Mouse (Mus musculus): Measurements from ENCODE around the gene Lin54. TPM values are rescaled to one million over a fixed set of nuclear protein-coding genes. Genes with fewer than 3 reads are reported as not detected.

Lin54 gene
- polyA plus RNA-seq, 1 experiment from 2014 or later = 14.6 TPM

DNA sequence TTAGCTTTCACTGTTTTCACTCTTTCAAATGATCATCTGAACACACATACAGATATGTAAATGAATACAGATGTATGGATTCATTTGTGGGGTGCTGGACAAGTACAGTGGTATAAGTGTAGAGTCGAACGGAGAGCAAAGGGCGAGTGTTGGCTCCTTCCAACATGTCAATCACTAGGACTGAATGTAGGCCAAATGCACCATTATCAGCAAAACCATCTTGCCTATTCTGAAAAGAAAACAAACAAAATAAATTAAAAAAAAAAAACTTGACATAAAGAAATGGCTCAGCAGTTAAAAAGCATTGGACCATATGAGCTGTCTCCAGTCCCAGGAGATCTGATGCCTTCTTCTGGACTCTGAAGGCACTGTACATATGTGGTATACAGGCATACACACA lies 12.2 kb downstream of the Lin54 start:
- Histone ChIP-seq H3K27ac (ENCODE audit: poor library complexity, severe bottlenecking) (no peak overlapping the region), H3K4me3 (no peak overlapping the region), H3K4me1 (replicated peaks) (peaks cover 19% of the 10 kb centered on the region), H3K9ac (no peak overlapping the region), H3K4me2 (no peak overlapping the region), H3K36me3 (peaks cover 16% of the 10 kb centered on the region), H3K27me3 (replicated peaks) (no peaks in the 10 kb centered on the region), H3K9me3 (replicated peaks) (no peaks in the 10 kb centered on the region)
- ATAC-seq (ENCODE audit: insufficient number of reproducible peaks, low FRiP score) = no peak
- WGBS = 93% methylated on average over 3 of the region's 3 CpGs

DNA sequence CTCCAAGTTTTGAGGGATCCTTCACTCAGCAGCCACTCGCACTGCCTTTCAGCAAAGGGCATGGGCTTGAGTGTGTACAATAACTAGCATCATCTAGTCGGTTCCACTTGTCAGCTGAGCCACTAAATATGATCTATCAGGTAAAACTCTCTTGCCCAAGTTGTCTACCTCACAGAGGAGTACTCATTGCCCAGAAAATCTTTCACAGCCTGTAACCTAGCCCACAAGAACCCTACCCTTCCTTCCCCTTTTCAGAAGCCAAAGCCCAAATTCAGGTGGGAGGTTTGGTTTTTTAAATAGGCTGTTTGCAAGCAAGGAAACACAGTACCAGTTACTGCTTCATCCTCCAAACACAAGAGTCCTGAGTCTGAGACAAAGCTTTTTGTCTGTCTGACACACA lies 13.3 kb downstream of the Lin54 start:
- H3K36me3 ChIP-seq = peaks cover 16% of the 10 kb centered on the region
- H3K9me3 ChIP-seq (replicated peaks) = no peaks in the 10 kb centered on the region
- no peak overlapping the region for H3K27ac ChIP-seq (ENCODE audit: poor library complexity, severe bottlenecking)
- H3K4me2 ChIP-seq = no peak overlapping the region
- peaks cover 19% of the 10 kb centered on the region for H3K4me1 ChIP-seq (replicated peaks)
- H3K9ac ChIP-seq = no peak overlapping the region
- WGBS = 91% methylated on average over 2 of the region's 2 CpGs
- ATAC-seq (ENCODE audit: insufficient number of reproducible peaks, low FRiP score) = no peak
- no peaks in the 10 kb centered on the region for H3K27me3 ChIP-seq (replicated peaks)
- H3K4me3 ChIP-seq = no peak overlapping the region

DNA sequence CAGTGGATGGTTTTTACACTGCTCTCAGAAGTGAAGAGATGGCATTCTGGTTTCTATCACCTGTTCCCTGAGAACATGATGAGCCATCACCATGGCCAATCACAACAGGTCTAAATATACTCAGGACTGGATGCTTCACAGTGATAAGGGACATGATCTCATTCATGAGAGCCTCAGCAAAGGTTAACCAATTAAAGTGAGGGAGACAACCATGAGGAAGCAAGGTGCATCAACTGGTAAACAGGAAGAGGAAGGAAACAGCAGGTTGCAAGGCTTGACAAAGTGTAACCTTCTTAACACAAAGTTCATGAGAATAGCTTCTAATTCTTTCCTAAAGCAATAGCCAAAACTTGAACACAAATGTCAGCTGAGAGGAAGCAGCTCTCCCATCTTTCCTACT lies 16.9 kb downstream of the Lin54 start:
- Histone ChIP-seq H3K4me3 (no peak overlapping the region), H3K9ac (no peak overlapping the region), H3K4me2 (no peak overlapping the region), H3K36me3 (peaks cover 25% of the 10 kb centered on the region), H3K27me3 (replicated peaks) (no peaks in the 10 kb centered on the region), H3K4me1 (replicated peaks) (no peaks in the 10 kb centered on the region), H3K9me3 (replicated peaks) (no peaks in the 10 kb centered on the region), H3K27ac (ENCODE audit: poor library complexity, severe bottlenecking) (no peak overlapping the region)
- no peak for ATAC-seq (ENCODE audit: insufficient number of reproducible peaks, low FRiP score)

DNA sequence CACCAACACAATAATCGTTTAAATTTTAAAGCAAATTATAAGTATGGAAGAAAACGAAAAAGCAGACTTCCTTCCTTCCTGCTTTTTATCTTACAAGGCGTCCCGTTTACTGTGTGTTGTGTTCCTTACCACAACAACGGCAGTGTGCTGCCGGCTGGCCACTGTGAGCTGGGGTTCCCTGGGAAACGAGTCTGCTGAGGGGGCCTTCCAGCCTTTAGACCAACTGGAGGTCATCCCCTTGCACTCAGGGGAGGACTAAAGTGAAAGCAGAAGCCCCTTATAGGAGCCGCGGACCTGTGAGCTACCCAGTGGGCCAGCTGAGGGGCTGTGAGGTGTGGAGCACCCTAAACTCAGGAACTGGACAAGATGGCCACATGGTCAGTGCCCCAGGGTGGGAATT lies 22.8 kb downstream of the Lin54 start:
- H3K9me3 ChIP-seq (replicated peaks) = no peaks in the 10 kb centered on the region
- ATAC-seq (ENCODE audit: insufficient number of reproducible peaks, low FRiP score) = no peak
- H3K9ac ChIP-seq = no peak overlapping the region
- 77% methylated on average over 9 of the region's 9 CpGs for WGBS
- H3K4me2 ChIP-seq = no peak overlapping the region
- no peak overlapping the region for H3K4me3 ChIP-seq
- H3K36me3 ChIP-seq = peaks cover 36% of the 10 kb centered on the region
- H3K27me3 ChIP-seq (replicated peaks) = no peaks in the 10 kb centered on the region
- no peak overlapping the region for H3K27ac ChIP-seq (ENCODE audit: poor library complexity, severe bottlenecking)
- H3K4me1 ChIP-seq (replicated peaks) = no peaks in the 10 kb centered on the region

DNA sequence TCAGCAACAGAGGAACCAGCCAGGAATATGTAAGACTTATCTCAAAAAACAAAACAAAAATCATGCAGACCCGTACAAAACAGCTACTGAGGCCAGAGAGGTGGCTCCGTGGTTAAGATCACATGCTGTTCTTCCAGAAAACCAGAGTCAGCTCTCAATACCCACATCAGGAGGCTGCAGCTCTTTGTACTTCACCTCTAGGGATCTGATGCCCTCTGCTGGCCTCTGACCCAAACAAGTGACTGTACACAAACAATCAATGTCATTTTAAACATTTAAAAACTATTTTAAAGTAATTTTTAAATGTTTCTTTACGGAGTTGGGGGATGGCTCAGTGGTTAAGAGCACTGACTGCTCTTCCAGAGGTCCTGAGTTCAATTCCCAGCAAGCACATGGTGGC lies 24.1 kb downstream of the Lin54 start:
- Histone ChIP-seq H3K9ac (no peak overlapping the region), H3K27ac (ENCODE audit: poor library complexity, severe bottlenecking) (no peak overlapping the region), H3K4me1 (replicated peaks) (no peaks in the 10 kb centered on the region), H3K4me3 (no peak overlapping the region), H3K27me3 (replicated peaks) (no peaks in the 10 kb centered on the region), H3K4me2 (no peak overlapping the region), H3K9me3 (replicated peaks) (no peaks in the 10 kb centered on the region), H3K36me3 (peaks cover 41% of the 10 kb centered on the region)
- 80% methylated on average over 3 of the region's 3 CpGs for WGBS
- ATAC-seq (ENCODE audit: insufficient number of reproducible peaks, low FRiP score) = no peak

DNA sequence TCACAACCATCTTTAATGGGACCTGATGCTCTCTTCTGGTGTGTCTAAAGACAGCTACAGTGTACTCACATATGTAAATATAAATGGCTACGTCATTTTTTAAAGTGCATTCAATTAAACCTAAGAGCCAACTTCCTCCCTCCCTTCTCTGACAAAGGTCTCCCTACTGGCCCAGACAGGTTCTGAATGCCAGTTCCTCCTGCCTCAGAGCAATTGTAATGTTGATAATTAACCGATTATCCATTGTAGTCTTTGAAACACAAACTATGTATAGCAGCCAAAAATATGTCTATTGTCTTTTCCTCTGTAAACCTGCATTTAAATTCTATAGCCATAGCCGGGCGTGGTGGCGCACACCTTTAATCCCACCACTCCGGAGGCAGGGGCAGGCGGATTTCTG lies 33.1 kb downstream of the Lin54 start:
- Histone ChIP-seq H3K4me2 (no peak overlapping the region), H3K4me3 (no peak overlapping the region), H3K27ac (ENCODE audit: poor library complexity, severe bottlenecking) (no peak overlapping the region), H3K36me3 (peaks cover 38% of the 10 kb centered on the region), H3K27me3 (replicated peaks) (no peaks in the 10 kb centered on the region), H3K9me3 (replicated peaks) (no peaks in the 10 kb centered on the region), H3K4me1 (replicated peaks) (0 out of 2 replicates have a peak, but pooled peaks cover 3% of the 10 kb centered on the region), H3K9ac (no peak overlapping the region)
- ATAC-seq (ENCODE audit: insufficient number of reproducible peaks, low FRiP score) = no peak
- WGBS = 96% methylated on average over 7 of the region's 7 CpGs

DNA sequence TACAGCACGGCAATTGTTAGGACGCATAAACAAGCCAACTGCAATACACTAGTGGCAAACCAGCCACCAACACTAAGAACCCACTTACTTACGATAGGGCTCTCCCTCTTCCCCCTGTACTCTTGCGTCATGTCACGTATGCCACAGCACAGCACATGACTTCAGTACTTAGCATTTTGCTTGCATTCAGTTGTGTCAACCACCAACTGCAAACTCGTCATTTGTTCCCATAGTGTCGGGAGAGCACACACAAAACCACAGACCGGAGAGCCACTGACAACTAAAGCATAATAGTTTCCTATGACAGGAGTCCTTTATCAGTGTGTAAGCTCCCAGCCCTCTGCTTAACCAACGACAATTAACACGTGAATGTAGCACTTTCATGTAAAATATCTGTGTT lies 33.8 kb downstream of the Lin54 start:
- Histone ChIP-seq H3K9me3 (replicated peaks) (no peaks in the 10 kb centered on the region), H3K27ac (ENCODE audit: poor library complexity, severe bottlenecking) (no peak overlapping the region), H3K4me3 (no peak overlapping the region), H3K27me3 (replicated peaks) (no peaks in the 10 kb centered on the region), H3K36me3 (peaks cover 40% of the 10 kb centered on the region), H3K9ac (no peak overlapping the region), H3K4me1 (replicated peaks) (0 out of 2 replicates have a peak, but pooled peaks cover 3% of the 10 kb centered on the region), H3K4me2 (no peak overlapping the region)
- no peak for ATAC-seq (ENCODE audit: insufficient number of reproducible peaks, low FRiP score)
- 87% methylated on average over 10 of the region's 10 CpGs for WGBS

DNA sequence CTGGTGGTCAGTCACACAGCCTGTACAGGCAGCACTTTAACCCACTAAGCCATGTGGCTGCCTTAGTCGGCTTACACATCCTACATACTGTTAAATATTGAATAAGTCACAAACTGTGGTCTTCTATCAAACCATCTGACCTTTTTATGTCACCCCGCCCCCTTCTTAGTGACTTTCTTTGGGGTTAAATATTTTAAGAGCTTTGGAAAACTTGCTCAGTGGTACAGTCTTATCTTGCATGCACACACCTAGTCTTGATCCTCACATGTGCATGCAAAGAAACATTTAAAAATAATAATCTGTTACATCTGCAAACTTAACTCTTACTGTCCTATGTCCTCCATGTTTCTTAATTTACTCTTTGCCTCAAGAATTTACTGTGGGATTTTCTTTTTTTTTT lies 38.1 kb downstream of the Lin54 start:
- no peaks in the 10 kb centered on the region for H3K27me3 ChIP-seq (replicated peaks)
- peaks cover 64% of the 10 kb centered on the region for H3K36me3 ChIP-seq
- H3K9me3 ChIP-seq (replicated peaks) = peaks cover 7% of the 10 kb centered on the region
- H3K4me1 ChIP-seq (replicated peaks) = 0 out of 2 replicates have a peak, but pooled peaks cover 3% of the 10 kb centered on the region
- H3K9ac ChIP-seq = no peak overlapping the region
- ATAC-seq (ENCODE audit: insufficient number of reproducible peaks, low FRiP score) = no peak
- H3K4me3 ChIP-seq = no peak overlapping the region
- 76% methylated on average over 2 of the region's 2 CpGs for WGBS
- no peak overlapping the region for H3K4me2 ChIP-seq
- H3K27ac ChIP-seq (ENCODE audit: poor library complexity, severe bottlenecking) = no peak overlapping the region

DNA sequence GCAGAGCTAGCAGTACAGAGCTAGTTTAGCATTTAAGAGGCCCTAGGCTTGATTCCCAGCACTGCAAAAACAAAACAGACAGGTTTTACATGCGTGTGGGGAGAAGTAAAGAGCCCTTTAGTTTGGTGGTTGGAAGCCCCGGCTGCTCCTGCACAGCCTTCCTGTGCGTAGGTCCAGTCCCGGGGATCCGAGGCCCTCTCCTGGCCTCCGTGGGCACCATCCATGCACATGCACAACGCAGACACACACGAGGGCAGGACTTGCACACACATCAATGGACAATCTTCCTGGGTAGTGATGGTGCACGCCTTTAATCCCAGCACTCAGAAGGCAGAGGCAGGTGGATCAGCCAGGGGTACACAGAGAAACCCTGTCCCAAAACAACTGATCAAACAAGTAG lies 38.9 kb downstream of the Lin54 start:
- Histone ChIP-seq H3K4me2 (no peak overlapping the region), H3K4me1 (replicated peaks) (0 out of 2 replicates have a peak, but pooled peaks cover 3% of the 10 kb centered on the region), H3K27me3 (replicated peaks) (no peaks in the 10 kb centered on the region), H3K9me3 (replicated peaks) (peaks cover 7% of the 10 kb centered on the region), H3K27ac (ENCODE audit: poor library complexity, severe bottlenecking) (no peak overlapping the region), H3K4me3 (no peak overlapping the region), H3K9ac (no peak overlapping the region), H3K36me3 (peaks cover 71% of the 10 kb centered on the region)
- ATAC-seq (ENCODE audit: insufficient number of reproducible peaks, low FRiP score) = no peak
- 92% methylated on average over 9 of the region's 9 CpGs for WGBS

DNA sequence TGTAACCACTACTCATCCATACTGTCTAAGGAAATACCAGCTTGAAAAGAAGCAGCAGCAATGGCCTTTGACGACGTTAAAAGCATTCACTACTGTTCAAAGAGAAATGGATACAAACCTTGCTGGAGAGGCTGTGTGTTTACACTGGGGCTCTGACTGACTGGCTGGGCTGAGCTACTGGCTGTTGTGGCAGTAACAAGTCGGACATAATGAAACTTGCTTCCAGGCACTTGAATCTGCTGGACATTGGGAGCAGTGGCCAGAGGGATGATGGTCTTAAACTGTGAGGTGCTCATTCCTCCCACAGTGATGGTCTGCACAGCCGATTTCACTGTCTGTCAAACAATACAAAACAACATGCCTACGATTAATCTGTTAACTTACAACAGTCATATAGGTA lies 41.0 kb downstream of the Lin54 start:
- 91% methylated on average over 5 of the region's 5 CpGs for whole genome bisulfite sequencing
- Histone ChIP-seq H3K4me1 (replicated peaks) (no peaks in the 10 kb centered on the region), H3K9ac (no peak overlapping the region), H3K27ac (ENCODE audit: poor library complexity, severe bottlenecking) (no peak overlapping the region), H3K4me3 (no peak overlapping the region), H3K9me3 (replicated peaks) (peaks cover 7% of the 10 kb centered on the region), H3K4me2 (no peak overlapping the region), H3K27me3 (replicated peaks) (no peaks in the 10 kb centered on the region), H3K36me3 (peaks cover 68% of the 10 kb centered on the region)
- no peak for ATAC-seq (ENCODE audit: insufficient number of reproducible peaks, low FRiP score)

DNA sequence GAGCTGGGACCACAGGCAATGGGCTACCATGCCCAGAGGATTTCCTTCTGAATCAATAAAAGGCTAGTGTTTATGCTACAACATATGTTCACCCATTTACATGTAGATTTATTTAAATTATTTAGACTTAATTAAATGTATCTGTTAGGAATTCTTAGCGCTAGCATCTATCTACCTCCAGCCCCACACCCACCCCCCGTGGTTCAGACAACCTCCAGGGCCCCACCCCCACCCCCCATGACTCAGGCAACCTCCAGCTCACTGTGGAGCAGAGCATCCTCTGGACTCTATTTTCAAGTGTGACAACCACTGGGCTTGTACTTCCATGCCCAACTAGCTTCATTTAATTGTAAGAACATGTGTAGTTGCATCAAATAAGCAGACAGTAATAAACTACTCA lies 48.6 kb downstream of the Lin54 start:
- Histone ChIP-seq H3K9me3 (replicated peaks) (no peaks in the 10 kb centered on the region), H3K27me3 (replicated peaks) (no peaks in the 10 kb centered on the region), H3K4me1 (replicated peaks) (no peaks in the 10 kb centered on the region), H3K4me3 (no peak overlapping the region), H3K36me3 (peaks cover 75% of the 10 kb centered on the region), H3K9ac (no peak overlapping the region), H3K4me2 (no peak overlapping the region), H3K27ac (ENCODE audit: poor library complexity, severe bottlenecking) (no peak overlapping the region)
- 94% methylated on average over 2 of the region's 2 CpGs for WGBS
- no peak for ATAC-seq (ENCODE audit: insufficient number of reproducible peaks, low FRiP score)

DNA sequence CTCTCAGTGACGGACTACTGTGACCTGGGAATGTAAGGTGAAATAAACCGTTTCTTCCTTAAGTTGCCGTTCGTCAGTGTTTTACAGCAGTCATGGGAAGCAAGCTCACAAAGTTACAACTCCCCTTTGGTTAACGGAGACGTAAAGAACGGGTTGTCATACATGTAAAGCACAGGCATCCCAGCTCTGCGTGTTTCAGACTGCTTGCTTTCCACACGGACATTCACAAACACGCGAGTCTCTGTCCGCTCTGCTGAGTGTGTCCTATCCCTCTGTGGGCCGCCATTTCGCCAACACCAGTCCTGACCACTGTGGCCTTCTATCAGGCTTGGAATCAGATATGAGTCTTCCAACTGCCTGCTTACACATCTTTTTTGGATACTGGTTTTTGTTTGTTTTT lies 61.6 kb downstream of the Lin54 start:
- 96% methylated on average over 14 of the region's 14 CpGs for WGBS
- peaks cover 24% of the 10 kb centered on the region for H3K36me3 ChIP-seq
- H3K27me3 ChIP-seq (replicated peaks) = no peaks in the 10 kb centered on the region
- no peak overlapping the region for H3K9ac ChIP-seq
- no peaks in the 10 kb centered on the region for H3K4me1 ChIP-seq (replicated peaks)
- no peak overlapping the region for H3K4me2 ChIP-seq
- H3K27ac ChIP-seq (ENCODE audit: poor library complexity, severe bottlenecking) = no peak overlapping the region
- ATAC-seq (ENCODE audit: insufficient number of reproducible peaks, low FRiP score) = no peak
- peaks cover 6% of the 10 kb centered on the region; the same call in 1 of the 2 replicates for H3K9me3 ChIP-seq (replicated peaks)
- H3K4me3 ChIP-seq = no peak overlapping the region
